Mouse (Mus musculus) kidney, embryonic 14.5 days (tissue): Measurements from ENCODE around the gene Gtf2ird1. TPM values are rescaled to one million over a fixed set of nuclear protein-coding genes. Genes with fewer than 3 reads are reported as not detected.

Experiments
- ATAC-seq: fragments of 200-750 bp; cut with Nextera tagmentation; 2 replicates; pipeline ENCODE4 v1.8.0; 2017; ENCODE audit warnings: moderate number of reproducible peaks, mild to moderate bottlenecking, moderate TSS enrichment, moderate library complexity; ENCODE audit not compliant: low FRiP score, low TSS enrichment
- H3K27ac ChIP-seq: fragments of 300-500 bp; sonication (generic); 2 replicates; pipeline ENCODE4 v1.5.1; 2014; ENCODE audit warnings: low read depth, mild to moderate bottlenecking, low read length, moderate library complexity, mixed read lengths
- H3K27me3 ChIP-seq: fragments of 300-500 bp; sonication (generic); 2 replicates; pipeline ENCODE4 v1.6.1; 2014; ENCODE audit warnings: mild to moderate bottlenecking, low read length; ENCODE audit not compliant: control insufficient read depth, insufficient read depth
- H3K36me3 ChIP-seq: fragments of 300-500 bp; sonication (generic); 2 replicates; pipeline ENCODE4 v1.6.1; 2014; ENCODE audit warnings: low read length, mixed read lengths; ENCODE audit not compliant: control insufficient read depth, insufficient read depth
- H3K4me1 ChIP-seq: fragments of 300-500 bp; sonication (generic); 2 replicates; pipeline ENCODE4 v1.6.1; 2014; ENCODE audit warnings: low read length, mixed read lengths; ENCODE audit not compliant: control insufficient read depth, insufficient read depth
- H3K4me2 ChIP-seq: fragments of 300-500 bp; sonication (generic); replicated peaks from 2 replicates; pipeline ENCODE4 v1.6.1; 2014; ENCODE audit warnings: low read depth, mild to moderate bottlenecking, low read length
- H3K4me3 ChIP-seq: fragments of 300-500 bp; sonication (generic); 2 replicates; pipeline ENCODE4 v1.5.1; 2014; ENCODE audit warnings: mild to moderate bottlenecking, low read length
- H3K9ac ChIP-seq: fragments of 300-500 bp; sonication (generic); 2 replicates; pipeline ENCODE4 v1.6.1; 2014; ENCODE audit warnings: low read depth, mild to moderate bottlenecking, low read length, moderate library complexity
- H3K9me3 ChIP-seq: fragments of 300-500 bp; sonication (generic); 2 replicates; pipeline ENCODE4 v1.6.1; 2016; ENCODE audit warnings: low read length; ENCODE audit not compliant: control insufficient read depth
- WGBS: fragments of 180-500 bp; shearing (Covaris S2); extraction: QIAGEN DNeasy Blood & Tissue Kit; methylation state at CpG from one replicate; pipeline ENCODE4 v1.1.7; 2014; 5-methylcytosine and 5-hydroxymethylcytosine counted together
- microRNA-seq: library from miRNA; unstranded; fragments of <30 nt; microRNA quantifications from one replicate; pipeline ENCODE4, GENCODE M21; 2016
- polyA plus RNA-seq: library from polyadenylated mRNA; unstranded; fragments of >200 nt; fragmentation: Nextera tagmentation; extraction: Ambion mirVana; gene quantifications from 2 replicates; pipeline ENCODE4 v1.2.1, GENCODE M21; 2014

The Gtf2ird1 gene
- polyA plus RNA-seq, 1 experiment from 2014 or later, result 84.8 TPM

DNA sequence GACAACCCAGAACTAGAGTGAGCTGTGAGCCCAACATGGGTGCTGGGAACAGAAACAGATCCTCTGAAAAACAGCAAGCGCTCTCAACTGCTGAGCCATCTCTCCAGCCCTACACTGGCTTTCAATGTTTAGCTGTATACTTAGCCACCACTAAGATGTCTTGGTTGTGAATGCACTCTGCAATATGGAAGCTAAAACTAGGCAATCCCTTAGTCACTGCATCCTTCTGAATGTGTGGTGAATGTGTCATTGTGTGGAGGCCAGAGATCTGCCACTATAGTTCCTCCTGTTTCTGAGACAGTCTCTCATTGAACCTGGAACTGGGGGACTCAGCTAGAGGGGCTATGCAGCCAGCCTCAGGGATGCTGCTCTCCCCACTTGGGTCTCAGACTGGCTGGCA, 147.2 kb downstream of the Gtf2ird1 start:
- no peak overlapping the region for H3K4me2 ChIP-seq
- ATAC-seq, result no peak
- H3K27ac ChIP-seq, result no peak overlapping the region
- H3K27me3 ChIP-seq, result no peaks in the 10 kb centered on the region
- WGBS, result 100% methylated on average over 1 of the region's 1 CpGs
- 0 out of 2 replicates have a peak, but pooled peaks cover 4% of the 10 kb centered on the region for H3K4me1 ChIP-seq
- H3K9me3 ChIP-seq, result no peaks in the 10 kb centered on the region
- H3K36me3 ChIP-seq, result peaks cover 52% of the 10 kb centered on the region
- H3K4me3 ChIP-seq, result no peak overlapping the region
- H3K9ac ChIP-seq, result no peak overlapping the region

Small RNA genes lying within 50 kb of the gene (microRNA-seq; reads per million reads assigned to microRNA genes)
- gene Gm26340 (not detected), gene Mir3965 (not detected)

Other genes starting within 250 kb of the Gtf2ird1 start
- 2.6 and 2.9 TPM in 2 replicates for gene Ncf1, start 227.1 kb downstream of the Gtf2ird1 start, polyA plus RNA-seq
- gene Gtf2i, start 142.0 kb downstream of the Gtf2ird1 start, polyA plus RNA-seq, result 131 and 196 TPM in 2 replicates
- gene Clip2, start 95.7 kb upstream of the Gtf2ird1 start, polyA plus RNA-seq, result 3.7 and 4.4 TPM in 2 replicates
- gene Syna, start 103.5 kb upstream of the Gtf2ird1 start, polyA plus RNA-seq, result 0.14 TPM in 1 of 2 replicates, not detected in the other
- gene Rfc2, start 124.7 kb upstream of the Gtf2ird1 start, polyA plus RNA-seq, result 309 and 333 TPM in 2 replicates
- 1.8 and 2.2 TPM in 2 replicates for gene Lat2, start 158.3 kb upstream of the Gtf2ird1 start, polyA plus RNA-seq
- gene Eif4h, start 182.8 kb upstream of the Gtf2ird1 start, polyA plus RNA-seq, result 463 and 491 TPM in 2 replicates
- 6.7 and 9.1 TPM in 2 replicates for gene Limk1, start 231.9 kb upstream of the Gtf2ird1 start, polyA plus RNA-seq